Mouse (Mus musculus) hematopoietic stem cell, adult 5-6 weeks (primary cell): ENCODE data around the gene Rp9. TPM values are rescaled to one million over a fixed set of nuclear protein-coding genes. Genes with fewer than 3 reads are reported as not detected.
"Not testable (repeated sequence)": the region's sequence is repeated elsewhere in the genome, so short reads cannot be mapped to it uniquely, and the experiment has no call there.

Experiments
- ATAC-seq, 2 experiments: fragments of 125-278 bp in 1 of 2; replicated peaks in 1 of 2; 2 replicates each; pipeline ENCODE4 v1.8.0; 2016 to 2017; ENCODE audit warnings: inconsistent platforms in 2 of 2, mild to moderate bottlenecking in 2 of 2, moderate number of reproducible peaks in 2 of 2, low read depth in 1 of 2, moderate TSS enrichment in 1 of 2; ENCODE audit not compliant: low FRiP score in 2 of 2, poor library complexity in 2 of 2, severe bottlenecking in 2 of 2, insufficient read depth in 1 of 2, low TSS enrichment in 1 of 2
- total RNA-seq: library from RNA; stranded (forward); fragments of 172-1452, 232-1000 nt; gene quantifications from 2 replicates; pipeline ENCODE4 v1.2.3, GENCODE M21; 2017

The Rp9 gene
- total RNA-seq, 1 experiment from 2014 or later = 173 TPM

- peak; percentile 52 to 65; a peak in 2 of 4 replicates for ATAC-seq
Measured at GRCm38 (mm10) chr9:22429533-22430241, 39.9 kb downstream of the Rp9 start.

GRCm38 (mm10) chr9:22428666-22429410, 40.7 kb downstream of the Rp9 start:
- ATAC-seq = no peak

GRCm38 (mm10) chr9:22428028-22428665, 41.4 kb downstream of the Rp9 start:
- ATAC-seq = no peak

GRCm38 (mm10) chr9:22424719-22425118, 44.8 kb downstream of the Rp9 start:
- ATAC-seq = no peak

DNA sequence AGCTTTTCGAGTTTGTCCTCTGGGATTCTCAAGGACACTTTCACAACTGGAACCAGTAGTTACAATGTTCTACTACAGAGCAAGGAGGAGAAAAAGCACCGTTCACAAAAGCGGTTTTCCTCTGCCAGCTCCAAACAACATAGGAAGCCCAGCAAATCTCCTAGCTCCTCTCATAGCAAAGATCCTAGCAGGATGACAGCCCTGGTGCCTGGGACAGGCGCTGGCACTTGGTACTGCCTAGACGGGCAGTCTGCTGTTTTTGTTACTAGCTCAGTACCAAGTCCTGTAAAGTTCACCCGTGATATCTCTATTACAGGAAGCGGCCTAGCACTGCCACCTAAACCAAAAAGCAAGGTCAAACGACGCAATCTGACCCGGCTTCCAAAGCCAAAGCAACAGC, 45.3 kb downstream of the Rp9 start:
- ATAC-seq = no peak

DNA sequence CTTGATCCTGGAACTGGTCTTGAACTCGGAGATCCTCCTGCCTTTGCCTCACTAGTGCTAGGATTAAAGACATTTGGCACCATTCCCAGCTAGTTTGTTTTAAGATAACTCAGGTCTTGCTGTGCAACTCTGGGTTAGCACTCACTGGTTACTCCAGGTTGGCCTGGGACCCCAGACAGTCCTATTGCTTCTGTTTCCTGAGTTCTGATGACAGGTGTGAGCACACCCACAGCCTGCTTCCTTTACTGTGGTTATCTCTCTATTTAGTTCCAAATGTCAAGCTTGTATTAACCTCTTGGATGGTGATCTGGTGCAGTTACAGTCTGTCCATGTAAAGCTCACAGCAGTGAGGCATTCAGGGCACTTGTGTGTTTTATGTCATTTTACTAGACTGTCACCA, 46.0 kb downstream of the Rp9 start:
- no peak for ATAC-seq

DNA sequence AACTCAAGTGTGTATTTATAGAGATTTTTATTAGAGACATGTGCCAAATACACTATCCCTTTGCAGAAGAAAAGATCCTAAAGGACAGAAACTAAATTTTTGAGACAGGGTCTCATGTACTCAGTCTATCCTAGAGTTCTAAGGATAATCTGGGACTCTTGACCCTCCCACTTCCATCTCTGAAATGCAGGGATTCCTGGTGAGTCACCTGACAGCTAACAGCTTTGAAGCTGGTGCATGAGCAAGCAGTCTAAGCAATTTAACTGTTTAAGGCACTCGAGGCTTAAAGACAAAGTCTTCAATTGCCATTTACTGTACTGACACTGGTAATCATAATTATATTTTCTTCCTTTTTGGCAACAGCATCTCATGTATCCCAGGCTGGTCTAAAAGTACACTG, 47.0 kb downstream of the Rp9 start:
- ATAC-seq = no peak

- ATAC-seq = no peak
Measured at GRCm38 (mm10) chr9:22420491-22420890, 49.1 kb downstream of the Rp9 start.

DNA sequence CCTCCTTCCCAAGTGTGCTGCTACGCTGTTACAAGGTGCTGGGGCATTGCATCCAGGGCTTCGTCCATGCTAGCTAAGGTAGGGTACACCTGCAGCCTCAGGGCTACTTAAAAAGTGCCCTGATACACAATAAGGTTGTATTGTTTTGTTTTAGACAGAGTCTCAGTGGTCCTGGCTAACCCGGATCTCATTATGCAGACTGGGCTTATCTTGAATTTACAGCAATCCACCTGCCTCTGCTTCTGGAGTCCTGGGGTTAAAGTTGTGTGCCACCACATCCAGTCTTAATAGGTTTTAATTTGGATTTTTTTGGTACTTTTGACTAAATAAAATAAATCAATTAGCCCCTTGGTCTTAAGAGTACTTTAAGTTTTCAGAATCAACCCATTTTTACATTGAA, 49.7 kb downstream of the Rp9 start:
- no peak for ATAC-seq

GRCm38 (mm10) chr9:22417547-22417946, 52.0 kb downstream of the Rp9 start:
- ATAC-seq = no peak

DNA sequence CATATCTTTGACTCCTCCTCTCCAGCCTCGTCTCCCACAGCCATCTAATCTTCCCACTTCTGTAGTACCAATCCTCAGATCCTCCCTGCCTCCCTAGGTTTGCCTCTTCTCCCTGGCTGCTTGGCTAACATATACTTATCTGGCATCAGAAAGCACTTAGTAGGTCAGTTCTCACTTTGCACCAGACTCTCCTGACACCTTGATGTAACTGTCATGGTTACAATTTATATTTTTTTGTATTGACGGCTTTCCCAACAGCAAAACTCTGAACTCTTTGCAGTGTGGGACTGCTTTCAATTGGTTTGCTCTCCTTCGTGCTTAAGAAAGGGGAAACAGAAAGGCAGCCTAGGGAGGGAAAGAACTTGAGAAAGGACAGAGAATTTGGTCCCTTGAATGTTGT, 53.4 kb downstream of the Rp9 start:
- no peak for ATAC-seq

DNA sequence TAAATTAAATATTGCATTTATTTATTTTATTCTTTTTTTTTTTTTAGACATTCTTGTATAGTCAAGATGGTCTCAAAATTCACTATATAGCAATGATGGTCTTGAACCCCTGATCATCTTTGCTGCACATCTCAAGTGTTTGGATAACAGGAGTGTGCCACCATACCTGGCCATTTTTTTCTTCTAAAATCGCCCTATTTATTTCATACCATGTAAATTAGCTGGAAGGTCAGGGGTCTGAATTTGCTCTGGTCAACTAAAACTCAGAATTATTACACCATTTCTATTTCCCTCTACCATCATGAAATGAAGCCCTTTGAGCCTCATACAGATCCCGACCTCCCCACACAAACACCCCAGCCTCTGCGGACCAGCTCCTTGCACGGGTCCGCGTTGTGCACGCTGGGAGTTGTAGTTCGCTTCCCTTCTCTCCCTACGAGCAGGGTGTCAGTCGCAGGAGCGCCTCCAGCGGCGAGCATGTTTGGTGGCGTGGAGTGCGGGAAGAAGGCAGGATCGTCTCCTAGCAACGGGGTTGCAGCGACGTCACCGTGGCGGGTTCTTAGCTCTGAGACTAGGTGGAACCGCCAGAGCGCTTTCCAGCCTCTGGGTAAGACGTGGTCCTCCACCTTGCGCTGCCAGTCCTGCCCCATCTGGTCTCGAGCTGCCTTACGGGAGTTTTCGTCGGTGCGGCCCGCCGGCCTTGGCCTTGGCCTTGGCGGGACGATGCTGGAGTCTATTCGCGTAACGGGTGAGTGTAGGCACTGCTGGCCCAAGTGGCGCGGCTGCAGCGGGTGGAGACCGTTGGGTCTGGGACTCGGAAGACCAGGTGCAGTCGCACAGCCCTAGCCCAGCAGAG, 58.3 kb downstream of the Rp9 start, which contains the start of gene 9530077C05Rik:
9530077C05Rik (plus strand) TSS at position 512 of the 856 bp plus-strand sequence.
- peak; percentile 100 for ATAC-seq

- no peak for ATAC-seq
Measured at GRCm38 (mm10) chr9:22409501-22409900, 60.0 kb downstream of the Rp9 start.

GRCm38 (mm10) chr9:22408344-22408743, 61.2 kb downstream of the Rp9 start:
- ATAC-seq = not testable (repeated sequence)

- ATAC-seq = not testable (repeated sequence)
Measured at GRCm38 (mm10) chr9:22407633-22408032, 61.9 kb downstream of the Rp9 start.

GRCm38 (mm10) chr9:22405414-22405813, 64.1 kb downstream of the Rp9 start:
- ATAC-seq = no peak

GRCm38 (mm10) chr9:22403501-22403900, 66.0 kb downstream of the Rp9 start:
- ATAC-seq = not testable (repeated sequence)
